Mouse (Mus musculus) ovary, postnatal 14 days (tissue): ENCODE data around the gene Il4ra.

ENCODE experiments used
- DNase-seq: peaks from one replicate; pipeline ENCODE4 v3.0.0; 2022; ENCODE audit warnings: low spot score

Gene Il4ra

GRCm38 (mm10) chr7:125573849-125574248, 21.9 kb downstream of the Il4ra start:
- no peak for DNase-seq

GRCm38 (mm10) chr7:125574832-125575231, 22.9 kb downstream of the Il4ra start:
- no peak for DNase-seq

- DNase-seq = no peak
Observed at GRCm38 (mm10) chr7:125575738-125576540, 24.0 kb downstream of the Il4ra start.

GRCm38 (mm10) chr7:125576982-125577381, 25.1 kb downstream of the Il4ra start:
- DNase-seq = peak; percentile 71

- no peak for DNase-seq
Observed at GRCm38 (mm10) chr7:125577486-125578088, 25.7 kb downstream of the Il4ra start.

- no peak for DNase-seq
Observed at GRCm38 (mm10) chr7:125578106-125578505, 26.2 kb downstream of the Il4ra start.

- DNase-seq = no peak
Observed at GRCm38 (mm10) chr7:125579545-125580219, 27.8 kb downstream of the Il4ra start.

GRCm38 (mm10) chr7:125580220-125580549, 28.3 kb downstream of the Il4ra start:
- no peak for DNase-seq

- DNase-seq = no peak
Observed at GRCm38 (mm10) chr7:125580625-125581316, 28.9 kb downstream of the Il4ra start.

GRCm38 (mm10) chr7:125581317-125581672, 29.4 kb downstream of the Il4ra start:
- peak; percentile 89 for DNase-seq

GRCm38 (mm10) chr7:125583325-125584004, 31.5 kb downstream of the Il4ra start:
- no peak for DNase-seq

GRCm38 (mm10) chr7:125584005-125584369, 32.1 kb downstream of the Il4ra start:
- DNase-seq = no peak

GRCm38 (mm10) chr7:125586355-125586754, 34.4 kb downstream of the Il4ra start:
- DNase-seq = no peak

- no peak for DNase-seq
Observed at GRCm38 (mm10) chr7:125588721-125589120, 36.8 kb downstream of the Il4ra start.

- DNase-seq = no peak
Observed at GRCm38 (mm10) chr7:125589896-125590295, 38.0 kb downstream of the Il4ra start.

- no peak for DNase-seq
Observed at GRCm38 (mm10) chr7:125593831-125594230, 41.9 kb downstream of the Il4ra start.

GRCm38 (mm10) chr7:125596406-125596805, 44.5 kb downstream of the Il4ra start:
- DNase-seq = no peak

GRCm38 (mm10) chr7:125597083-125597482, 45.2 kb downstream of the Il4ra start:
- DNase-seq = no peak

- DNase-seq = no peak
Observed at GRCm38 (mm10) chr7:125597516-125598347, 45.8 kb downstream of the Il4ra start.

- DNase-seq = no peak
Observed at GRCm38 (mm10) chr7:125599373-125599973, 47.6 kb downstream of the Il4ra start.

- DNase-seq = no peak
Observed at GRCm38 (mm10) chr7:125600136-125600535, 48.2 kb downstream of the Il4ra start.
